Mouse (Mus musculus) CH12.LX (cell line): ENCODE measurements around the gene Aadat. TPM values are rescaled to one million over a fixed set of nuclear protein-coding genes. Genes with fewer than 3 reads are reported as not detected.

Source experiments
- DNase-seq: peaks from one replicate; pipeline ENCODE4 v3.0.0-alpha.2; 2013; ENCODE audit errors: extremely low read depth
- H3K27ac ChIP-seq: 2 replicates; pipeline ENCODE4 v1.5.1; 2012; ENCODE audit warnings: low read depth, mild to moderate bottlenecking, control low read depth, moderate library complexity; ENCODE audit not compliant: insufficient read depth
- H3K27me3 ChIP-seq: replicated peaks from 2 replicates; pipeline ENCODE3; 2012; ENCODE audit warnings: inconsistent platforms
- H3K36me3 ChIP-seq, 2 experiments: replicated peaks in 1 of 2; 2 replicates each; pipeline versions ENCODE3 to v1.6.1; 2012; ENCODE audit warnings: inconsistent platforms in 1 of 2, low read length in 1 of 2, mild to moderate bottlenecking in 1 of 2, mixed read lengths in 1 of 2, moderate library complexity in 1 of 2; ENCODE audit not compliant: control insufficient read depth in 1 of 2, insufficient read depth in 1 of 2
- H3K4me1 ChIP-seq, 2 experiments: 2 replicates each; pipeline ENCODE4 v1.6.1; 2012; ENCODE audit warnings: inconsistent platforms in 1 of 2, moderate library complexity in 1 of 2; ENCODE audit not compliant: insufficient read depth in 2 of 2, control insufficient read depth in 1 of 2
- H3K4me2 ChIP-seq: 2 replicates; pipeline ENCODE4 v1.6.1; 2012; ENCODE audit warnings: low read depth, mild to moderate bottlenecking, control low read depth; ENCODE audit not compliant: poor library complexity, insufficient read depth, severe bottlenecking
- H3K4me3 ChIP-seq, 3 experiments: fragments of 150-350 bp in 1 of 3; sonication (generic) in 1 of 3; replicated peaks in 1 of 3; 2 replicates each; pipeline versions ENCODE3 to v1.5.1; 2011 to 2012; ENCODE audit warnings: low read depth in 2 of 3, low read length in 2 of 3, mild to moderate bottlenecking in 2 of 3, moderate library complexity in 2 of 3, control low read depth in 1 of 3, improper control_type of control experiment in 1 of 3, inconsistent platforms in 1 of 3, mixed read lengths in 1 of 3; ENCODE audit not compliant: poor library complexity in 1 of 3
- H3K79me2 ChIP-seq: replicated peaks from 2 replicates; pipeline ENCODE4 v1.6.1; 2012; ENCODE audit warnings: mild to moderate bottlenecking, moderate library complexity; ENCODE audit not compliant: control insufficient read depth, poor library complexity, insufficient read depth, severe bottlenecking; ENCODE audit errors: extremely low read depth
- H3K9ac ChIP-seq: 2 replicates; pipeline ENCODE4 v1.6.1; 2012; ENCODE audit warnings: low read depth, mild to moderate bottlenecking, control low read depth, moderate library complexity; ENCODE audit not compliant: insufficient read depth
- H3K9me3 ChIP-seq: replicated peaks from 2 replicates; pipeline ENCODE3; 2012; ENCODE audit warnings: low read length, inconsistent platforms, mixed read lengths
- BHLHE40 ChIP-seq: IDR thresholded peaks from 2 replicates; pipeline ENCODE4 v1.6.1; 2011; ENCODE audit warnings: mild to moderate bottlenecking, low read depth, low read length, improper control_type of control experiment
- CHD1 ChIP-seq: IDR thresholded peaks from 2 replicates; pipeline ENCODE4 v1.6.1; 2012; ENCODE audit warnings: low read depth, low read length, improper control_type of control experiment, inconsistent platforms
- CTCF ChIP-seq, 2 experiments: IDR thresholded peaks in 1 of 2; conservative IDR thresholded peaks in 1 of 2; 2 replicates each; pipeline ENCODE4 v1.5.1; 2011 to 2012; ENCODE audit warnings: low read depth in 2 of 2, low read length in 2 of 2, improper control_type of control experiment in 1 of 2, inconsistent platforms in 1 of 2, mild to moderate bottlenecking in 1 of 2, moderate library complexity in 1 of 2
- E2F4 ChIP-seq: IDR thresholded peaks from 2 replicates; pipeline ENCODE4 v1.6.1; 2011; ENCODE audit warnings: low read depth, low read length, improper control_type of control experiment; ENCODE audit not compliant: insufficient replicate concordance
- ELF1 ChIP-seq: IDR thresholded peaks from 2 replicates; pipeline ENCODE4 v1.6.1; 2014; ENCODE audit warnings: low read depth, mild to moderate bottlenecking, inconsistent platforms, low read length, improper control_type of control experiment
- GABPA ChIP-seq: IDR thresholded peaks from 2 replicates; pipeline ENCODE4 v1.6.1; 2012; ENCODE audit warnings: low read depth, low read length, improper control_type of control experiment, inconsistent platforms; ENCODE audit not compliant: insufficient replicate concordance
- IRF4 ChIP-seq: IDR thresholded peaks from 2 replicates; pipeline ENCODE4 v1.6.1; 2014; ENCODE audit warnings: low read depth, mild to moderate bottlenecking, inconsistent platforms, low read length, improper control_type of control experiment
- JUND ChIP-seq: conservative IDR thresholded peaks from 2 replicates; pipeline ENCODE4 v1.6.1; 2011; ENCODE audit warnings: low read depth, low read length, improper control_type of control experiment
- KAT2A ChIP-seq: IDR thresholded peaks from 2 replicates; pipeline ENCODE4 v1.6.1; 2012; ENCODE audit warnings: low read length, improper control_type of control experiment, inconsistent platforms; ENCODE audit not compliant: insufficient replicate concordance
- MAFK ChIP-seq: IDR thresholded peaks from 2 replicates; pipeline ENCODE4 v1.6.1; 2011; ENCODE audit warnings: low read length, improper control_type of control experiment; ENCODE audit not compliant: insufficient replicate concordance
- MAX ChIP-seq: IDR thresholded peaks from 2 replicates; pipeline ENCODE4 v1.6.1; 2011; ENCODE audit warnings: low read length, improper control_type of control experiment
- MAZ ChIP-seq: IDR thresholded peaks from 2 replicates; pipeline ENCODE4 v1.6.1; 2012; ENCODE audit warnings: low read depth, mild to moderate bottlenecking, inconsistent platforms, low read length, improper control_type of control experiment, moderate library complexity
- MEF2A ChIP-seq: IDR thresholded peaks from 2 replicates; pipeline ENCODE4 v1.6.1; 2014; ENCODE audit warnings: low read depth, mild to moderate bottlenecking, inconsistent platforms, low read length, improper control_type of control experiment, borderline replicate concordance
- MXI1 ChIP-seq: IDR thresholded peaks from 2 replicates; pipeline ENCODE4 v1.6.1; 2011; ENCODE audit warnings: mild to moderate bottlenecking, low read depth, low read length, improper control_type of control experiment
- POLR2A ChIP-seq: IDR thresholded peaks from 2 replicates; pipeline ENCODE4 v1.6.1; 2011; ENCODE audit warnings: low read depth, mild to moderate bottlenecking, improper control_type of control experiment, low read length
- SMC3 ChIP-seq: IDR thresholded peaks from 2 replicates; pipeline ENCODE4 v1.6.1; 2011; ENCODE audit warnings: low read depth, low read length, improper control_type of control experiment
- TCF12 ChIP-seq: IDR thresholded peaks from 2 replicates; pipeline ENCODE4 v1.6.1; 2014; ENCODE audit warnings: low read depth, mild to moderate bottlenecking, inconsistent platforms, low read length, improper control_type of control experiment
- UBTF ChIP-seq: IDR thresholded peaks from 2 replicates; pipeline ENCODE4 v1.6.1; 2012; ENCODE audit warnings: low read depth, mild to moderate bottlenecking, inconsistent platforms, low read length, improper control_type of control experiment, moderate library complexity
- ZKSCAN1 ChIP-seq: IDR thresholded peaks from 2 replicates; pipeline ENCODE4 v1.6.1; 2012; ENCODE audit warnings: low read depth, inconsistent platforms, low read length, improper control_type of control experiment, borderline replicate concordance
- ZNF384 ChIP-seq: IDR thresholded peaks from 2 replicates; pipeline ENCODE4 v1.6.1; 2012; ENCODE audit warnings: low read depth, low read length, improper control_type of control experiment, inconsistent platforms
- dilution Hi-C: fragments of 300-500 bp; cut with MboI; formaldehyde crosslinking; loops from 2 replicates; pipeline ENCODE4 v1.14.3; 2020; ENCODE audit warnings: low sequenced_read_pairs; ENCODE audit not compliant: extremely low pct_unique_long_range_greater_than_20kb, extremely low pct_ligation_motif_present
- in situ Hi-C: fragments of 300-500 bp; cut with MboI; formaldehyde crosslinking; loops from 3 replicates; pipeline ENCODE4 v1.14.3; 2019; ENCODE audit warnings: low sequenced_read_pairs, low pct_ligation_motif_present, low pct_unique_long_range_greater_than_20kb, mixed read lengths
- polyA plus RNA-seq: library from polyadenylated mRNA; unstranded; fragments of >175 nt; gene quantifications from 2 replicates; pipeline ENCODE4 v1.2.1, GENCODE M21; 2012; ENCODE audit warnings: low read depth; ENCODE audit not compliant: insufficient read length
- total RNA-seq, 2 experiments: library from RNA; depleted of rRNA; stranded (reverse); fragments of 300-350 nt in 1 of 2; fragments of >200 nt in 1 of 2; gene quantifications; 2 replicates each; pipeline ENCODE4 v1.2.3; 2012 to 2014

Gene Aadat
- total and polyA plus RNA-seq, 3 experiments: not detected

GRCm38 (mm10) chr8:60534945-60535344 is 29.2 kb downstream of the Aadat start:
- in situ Hi-C loops: no loop called here
- Histone ChIP-seq H3K27ac (no peak overlapping the region), H3K4me3 (no peak overlapping the region), H3K36me3 (no peaks in the 10 kb centered on the region), H3K9me3 (peaks cover 7% of the 10 kb centered on the region), H3K79me2 (no peaks in the 10 kb centered on the region), H3K9ac (no peak overlapping the region), H3K4me1 (peaks cover 0 to 2% of the 10 kb centered on the region in 2 experiments; a peak in 1 of 4 replicates), H3K4me2 (no peak overlapping the region), H3K27me3 (no peaks in the 10 kb centered on the region)
- no peak for DNase-seq
- no peak for TF ChIP-seq CTCF (conservative IDR thresholded peaks at IDR 0.05 in 1 of 2, IDR thresholded peaks at IDR 0.05 in 1 of 2; ENCODE audit: low read depth in 2 of 2, low read length in 2 of 2)
- no peak for TF ChIP-seq UBTF
- TF ChIP-seq MAFK: no peak
- dilution Hi-C loops: no loop called here

- Histone ChIP-seq H3K9ac (no peak overlapping the region), H3K9me3 (no peaks in the 10 kb centered on the region), H3K4me2 (no peak overlapping the region), H3K4me3 (no peak overlapping the region), H3K4me1 (no peaks in the 10 kb centered on the region)
- in situ Hi-C loops: no loop called here
- no peak for DNase-seq
- TF ChIP-seq CTCF (conservative IDR thresholded peaks at IDR 0.05 in 1 of 2, IDR thresholded peaks at IDR 0.05 in 1 of 2; ENCODE audit: low read depth in 2 of 2, low read length in 2 of 2) (no peak), KAT2A (no peak), POLR2A (no peak), JUND (no peak), TCF12 (no peak), GABPA (no peak), SMC3 (no peak), BHLHE40 (no peak), ZKSCAN1 (no peak), ZNF384 (no peak), CHD1 (no peak), E2F4 (no peak), ELF1 (no peak), IRF4 (no peak), UBTF (no peak), MAZ (no peak), MAX (no peak), MAFK (no peak), MEF2A (no peak), MXI1 (no peak)
- TF ChIP-seq, all 38 proteins: peak for 0
- Histone ChIP-seq H3K27me3 (no peaks in the 10 kb centered on the region), H3K79me2 (no peaks in the 10 kb centered on the region), H3K36me3 (no peaks in the 10 kb centered on the region), H3K27ac (no peak overlapping the region)
- dilution Hi-C loops: no loop called here
Measured at GRCm38 (mm10) chr8:60566783-60567182, 61.1 kb downstream of the Aadat start.
